Mouse (Mus musculus) stomach, embryonic 14.5 days (tissue): ENCODE results near the gene Cd109. TPM values are rescaled to one million over a fixed set of nuclear protein-coding genes. Genes with fewer than 3 reads are reported as not detected.
A peak's percentile ranks its signal among the peaks of the same experiment; 100 is the strongest.

Source experiments
- ATAC-seq: fragments of 200-750 bp; cut with Nextera tagmentation; 2 replicates; pipeline ENCODE4 v1.8.0; 2017; ENCODE audit warnings: low read depth, moderate TSS enrichment; ENCODE audit not compliant: insufficient number of reproducible peaks, insufficient read depth, low FRiP score
- H3K27ac ChIP-seq: fragments of 300-500 bp; sonication (generic); 2 replicates; pipeline ENCODE4 v1.5.1; 2014; ENCODE audit warnings: mild to moderate bottlenecking, low read length, moderate library complexity, mixed read lengths
- H3K27me3 ChIP-seq: fragments of 300-500 bp; sonication (generic); 2 replicates; pipeline ENCODE4 v1.6.1; 2014; ENCODE audit warnings: low read length, control low read depth, mixed read lengths; ENCODE audit not compliant: control insufficient read depth, insufficient read depth
- H3K36me3 ChIP-seq: fragments of 300-500 bp; sonication (generic); 2 replicates; pipeline ENCODE4 v1.6.1; 2014; ENCODE audit warnings: mild to moderate bottlenecking, control low read depth, low read length, moderate library complexity, mixed read lengths; ENCODE audit not compliant: control insufficient read depth, insufficient read depth
- H3K4me1 ChIP-seq: fragments of 300-500 bp; sonication (generic); 2 replicates; pipeline ENCODE4 v1.6.1; 2014; ENCODE audit warnings: low read length, control low read depth, mixed read lengths; ENCODE audit not compliant: control insufficient read depth, insufficient read depth
- H3K4me2 ChIP-seq: fragments of 300-500 bp; sonication (generic); replicated peaks from 2 replicates; pipeline ENCODE4 v1.6.1; 2014; ENCODE audit warnings: low read depth, low read length, control low read depth
- H3K4me3 ChIP-seq: fragments of 300-500 bp; sonication (generic); 2 replicates; pipeline ENCODE4 v1.5.1; 2014; ENCODE audit warnings: low read depth, low read length, control low read depth
- H3K9ac ChIP-seq: fragments of 300-500 bp; sonication (generic); replicated peaks from 2 replicates; pipeline ENCODE4 v1.6.1; 2014; ENCODE audit warnings: low read depth, mild to moderate bottlenecking, control low read depth, low read length, moderate library complexity, mixed read lengths
- H3K9me3 ChIP-seq: fragments of 300-500 bp; sonication (generic); 2 replicates; pipeline ENCODE4 v1.6.1; 2016; ENCODE audit warnings: low read depth, low read length, control low read depth; ENCODE audit not compliant: control insufficient read depth
- WGBS: fragments of 180-500 bp; shearing (Covaris S2); extraction: QIAGEN DNeasy Blood & Tissue Kit; methylation state at CpG from one replicate; pipeline ENCODE4 v1.1.7; 2014; 5-methylcytosine and 5-hydroxymethylcytosine counted together
- polyA plus RNA-seq: library from polyadenylated mRNA; unstranded; fragments of >200 nt; fragmentation: Nextera tagmentation; extraction: Ambion mirVana; gene quantifications from 2 replicates; pipeline ENCODE4 v1.2.1, GENCODE M21; 2014

The Cd109 gene
- polyA plus RNA-seq, 1 experiment from 2014 or later, result 11.7 TPM

DNA sequence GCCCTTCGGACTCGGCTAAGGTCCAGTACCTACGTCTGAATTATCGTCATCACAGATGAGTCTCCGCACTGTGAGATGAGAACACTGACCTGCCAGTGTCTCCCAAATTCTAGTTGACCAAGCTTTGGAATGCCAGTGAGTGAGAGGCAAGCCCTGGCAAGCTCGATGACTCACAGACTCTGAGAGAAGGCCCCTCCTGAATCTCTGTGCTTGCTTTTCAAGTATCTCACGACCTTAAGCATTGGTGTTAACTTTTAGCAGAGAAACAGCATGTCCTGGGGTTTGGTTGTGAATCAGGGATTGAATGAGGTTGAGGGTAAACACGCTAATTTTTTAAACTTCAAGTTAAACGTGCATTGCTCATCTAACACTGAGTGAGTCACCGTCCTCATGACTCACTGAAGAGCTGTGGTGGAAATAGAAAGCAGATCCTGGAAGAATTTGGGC is 8.0 kb downstream of the Cd109 start:
- H3K4me2 ChIP-seq, result no peak overlapping the region
- H3K27me3 ChIP-seq, result no peaks in the 10 kb centered on the region
- H3K27ac ChIP-seq, result no peak overlapping the region
- no peaks in the 10 kb centered on the region for H3K9me3 ChIP-seq
- H3K4me3 ChIP-seq, result no peak overlapping the region
- no peaks in the 10 kb centered on the region for H3K36me3 ChIP-seq
- H3K4me1 ChIP-seq, result no peaks in the 10 kb centered on the region
- H3K9ac ChIP-seq, result no peak overlapping the region
- 67% methylated on average over 10 of the region's 10 CpGs for WGBS
- 0 out of 2 replicates have a peak, but pooled peaks have one; percentile 37 for ATAC-seq

DNA sequence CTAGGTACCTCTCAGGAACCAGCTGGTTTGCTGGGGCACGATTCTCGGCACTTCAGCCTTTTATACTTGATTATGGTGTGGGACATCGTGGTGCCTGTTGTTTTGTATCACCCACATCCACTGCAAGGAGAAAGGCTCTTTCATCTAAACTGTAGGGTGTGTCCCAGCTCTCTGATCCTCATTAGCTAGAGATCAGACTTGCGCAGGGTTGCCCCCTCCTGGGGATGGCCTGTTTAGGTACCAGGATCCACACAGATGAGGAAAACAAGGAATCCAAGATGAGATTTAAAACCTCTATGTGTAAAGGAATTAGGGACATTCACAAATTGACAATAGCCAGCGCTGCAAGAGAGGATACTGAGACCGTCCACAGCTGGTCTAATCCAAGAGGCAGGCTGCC is 14.6 kb downstream of the Cd109 start:
- Histone ChIP-seq H3K4me2 (no peak overlapping the region), H3K4me1 (0 out of 2 replicates have a peak, but pooled peaks cover 6% of the 10 kb centered on the region), H3K9ac (no peak overlapping the region), H3K9me3 (no peaks in the 10 kb centered on the region), H3K4me3 (no peak overlapping the region), H3K27me3 (no peaks in the 10 kb centered on the region), H3K36me3 (no peaks in the 10 kb centered on the region), H3K27ac (no peak overlapping the region)
- 60% methylated on average over 6 of the region's 6 CpGs for WGBS
- no peak for ATAC-seq

DNA sequence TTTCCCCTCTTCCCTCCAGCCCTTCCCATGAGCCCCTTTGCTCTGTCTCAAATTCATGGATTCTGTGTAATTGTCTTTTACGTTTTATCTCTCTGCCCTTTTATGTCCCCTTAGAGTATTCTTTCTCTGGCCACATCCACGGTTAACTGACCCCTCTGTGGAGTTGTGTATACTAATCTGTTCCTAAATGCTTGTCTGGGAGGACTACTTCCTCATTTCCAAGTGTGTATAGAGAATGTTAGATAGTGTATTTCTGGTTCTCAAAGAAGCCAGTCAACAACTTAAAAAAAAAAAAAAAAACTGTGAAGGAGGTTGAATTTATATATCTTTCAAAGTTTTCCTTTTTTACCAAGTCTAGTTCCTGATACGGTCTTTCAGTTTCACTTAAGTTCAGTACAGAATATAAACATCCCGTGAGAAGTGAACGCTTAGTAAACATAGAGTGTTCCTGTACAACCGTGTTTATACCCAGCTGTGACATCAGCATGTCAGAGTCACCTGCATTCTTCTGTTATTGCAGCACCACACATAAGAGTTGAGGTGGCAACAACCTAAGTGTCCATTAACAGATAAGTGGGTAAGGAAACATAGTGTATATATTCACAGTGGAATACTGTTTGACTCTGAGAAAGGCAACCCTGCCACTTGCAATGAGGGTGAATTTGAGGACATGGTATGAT is 16.5 kb downstream of the Cd109 start:
- H3K36me3 ChIP-seq, result no peaks in the 10 kb centered on the region
- no peak overlapping the region for H3K27ac ChIP-seq
- 52% methylated on average over 6 of the region's 6 CpGs for WGBS
- ATAC-seq, result no peak
- H3K4me3 ChIP-seq, result no peak overlapping the region
- H3K4me2 ChIP-seq, result no peak overlapping the region
- H3K4me1 ChIP-seq, result 0 out of 2 replicates have a peak, but pooled peaks cover 6% of the 10 kb centered on the region
- H3K27me3 ChIP-seq, result no peaks in the 10 kb centered on the region
- no peaks in the 10 kb centered on the region for H3K9me3 ChIP-seq
- H3K9ac ChIP-seq, result no peak overlapping the region

DNA sequence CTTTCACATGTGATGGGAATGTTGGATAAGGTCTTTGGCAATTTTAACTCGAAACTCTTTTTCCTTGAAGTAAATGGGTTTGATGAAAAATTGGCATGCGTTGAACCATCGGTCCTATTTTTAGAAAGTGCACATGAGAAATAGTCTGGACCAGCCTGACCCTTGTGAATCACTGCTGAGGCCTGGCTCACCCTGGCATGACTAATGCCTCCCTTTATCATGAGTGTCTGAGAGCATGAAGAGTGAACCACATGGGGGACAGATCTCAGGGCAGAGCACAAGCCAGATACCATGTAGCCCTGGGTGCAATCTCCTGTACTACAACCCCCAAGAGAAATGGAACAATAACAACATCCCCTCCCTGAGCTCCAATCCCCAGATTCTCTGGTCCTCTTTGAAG is 18.6 kb downstream of the Cd109 start:
- H3K9ac ChIP-seq, result no peak overlapping the region
- H3K4me2 ChIP-seq, result no peak overlapping the region
- no peaks in the 10 kb centered on the region for H3K27me3 ChIP-seq
- H3K4me1 ChIP-seq, result 0 out of 2 replicates have a peak, but pooled peaks cover 2% of the 10 kb centered on the region
- no peak for ATAC-seq
- H3K27ac ChIP-seq, result no peak overlapping the region
- H3K9me3 ChIP-seq, result no peaks in the 10 kb centered on the region
- no peak overlapping the region for H3K4me3 ChIP-seq
- no peaks in the 10 kb centered on the region for H3K36me3 ChIP-seq
- 91% methylated on average over 3 of the region's 3 CpGs for WGBS

DNA sequence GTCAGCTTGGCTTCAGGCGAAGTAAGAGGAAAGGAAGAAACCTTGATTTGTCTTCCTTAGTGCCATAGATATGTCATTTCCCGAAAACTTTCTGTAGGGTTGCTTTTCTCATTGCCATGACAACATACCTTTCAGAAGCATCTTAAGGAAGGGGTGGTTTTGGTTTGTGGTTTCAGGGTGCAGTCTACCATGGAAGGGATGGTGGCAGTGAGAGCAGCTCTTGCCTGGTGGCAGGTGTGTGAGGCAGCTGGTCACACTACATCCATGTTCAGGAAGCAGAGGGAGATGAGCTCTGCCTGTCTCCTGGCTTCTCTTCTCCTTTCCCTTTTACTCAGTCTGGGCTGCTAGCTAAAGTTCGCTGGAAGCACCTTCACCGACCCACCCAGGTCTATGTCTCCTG is 26.0 kb downstream of the Cd109 start:
- H3K4me1 ChIP-seq, result no peaks in the 10 kb centered on the region
- H3K27me3 ChIP-seq, result no peaks in the 10 kb centered on the region
- no peak overlapping the region for H3K4me3 ChIP-seq
- H3K9ac ChIP-seq, result no peak overlapping the region
- ATAC-seq, result no peak
- 82% methylated on average over 4 of the region's 4 CpGs for WGBS
- H3K4me2 ChIP-seq, result no peak overlapping the region
- no peak overlapping the region for H3K27ac ChIP-seq
- H3K36me3 ChIP-seq, result no peaks in the 10 kb centered on the region
- H3K9me3 ChIP-seq, result no peaks in the 10 kb centered on the region

DNA sequence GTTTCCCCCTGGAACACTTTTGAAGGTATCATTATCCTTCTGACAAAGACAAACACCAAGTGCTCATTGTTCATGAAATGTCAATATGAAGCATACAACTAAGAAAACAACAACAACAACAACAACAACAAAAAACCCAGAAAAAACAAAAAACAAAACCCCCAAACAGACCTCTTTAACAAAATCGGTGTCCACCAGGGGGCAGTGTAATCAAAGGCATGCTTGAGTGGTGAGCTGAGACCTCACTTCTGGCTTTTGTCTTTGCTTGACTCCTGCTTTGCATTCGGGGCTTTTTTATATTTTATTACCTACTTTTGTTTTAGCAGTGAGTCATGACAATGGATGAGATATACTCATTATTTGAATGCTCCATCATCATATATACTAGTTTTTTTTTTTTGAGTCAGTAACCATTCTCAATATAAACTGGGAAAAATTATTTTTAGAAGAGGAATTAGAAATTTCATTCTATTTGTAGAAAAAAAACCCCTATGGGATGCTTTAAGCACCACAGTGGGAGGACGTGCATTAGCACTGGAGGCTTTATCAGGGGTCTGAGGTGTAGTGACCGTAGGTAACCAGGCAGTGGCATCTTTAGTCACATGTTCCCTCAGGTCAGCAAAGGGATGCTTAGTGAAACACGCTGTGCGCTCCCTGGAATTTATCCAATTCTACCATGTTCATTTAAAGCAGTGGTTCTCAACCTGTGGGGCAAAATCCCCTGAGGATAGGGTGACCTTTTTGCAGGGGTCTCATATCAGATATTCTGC is 30.8 kb downstream of the Cd109 start:
- WGBS, result 45% methylated on average over 6 of the region's 6 CpGs
- H3K9ac ChIP-seq, result no peak overlapping the region
- H3K36me3 ChIP-seq, result no peaks in the 10 kb centered on the region
- no peaks in the 10 kb centered on the region for H3K27me3 ChIP-seq
- H3K9me3 ChIP-seq, result no peaks in the 10 kb centered on the region
- no peak overlapping the region for H3K27ac ChIP-seq
- no peak for ATAC-seq
- no peak overlapping the region for H3K4me3 ChIP-seq
- no peak overlapping the region for H3K4me2 ChIP-seq
- H3K4me1 ChIP-seq, result no peaks in the 10 kb centered on the region

DNA sequence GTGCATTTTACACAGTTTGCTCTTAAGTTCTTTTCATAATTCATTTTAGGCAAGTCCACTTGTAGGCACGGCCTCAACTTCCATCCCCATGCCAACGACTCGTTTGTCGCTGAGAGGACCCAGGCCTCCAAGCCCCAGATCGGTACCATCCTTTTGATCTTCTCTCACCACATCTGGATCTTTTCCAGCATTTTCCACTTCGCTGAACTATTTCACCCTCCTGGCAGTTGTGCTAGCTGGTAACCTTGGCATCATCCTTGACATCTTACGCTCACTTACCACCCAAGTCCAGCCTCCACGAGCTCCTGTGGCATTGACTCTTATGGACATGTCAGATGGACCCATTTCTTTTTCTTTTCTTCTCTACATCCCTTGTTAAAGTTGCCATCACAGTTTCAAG is 33.3 kb downstream of the Cd109 start:
- no peak for ATAC-seq
- 68% methylated on average over 8 of the region's 8 CpGs for WGBS
- peak overlapping the region; percentile 66; the same call in 1 of the 2 replicates for H3K27ac ChIP-seq
- H3K4me3 ChIP-seq, result no peak overlapping the region
- H3K36me3 ChIP-seq, result no peaks in the 10 kb centered on the region
- no peak overlapping the region for H3K9ac ChIP-seq
- H3K27me3 ChIP-seq, result no peaks in the 10 kb centered on the region
- H3K4me2 ChIP-seq, result no peak overlapping the region
- no peaks in the 10 kb centered on the region for H3K9me3 ChIP-seq
- no peaks in the 10 kb centered on the region for H3K4me1 ChIP-seq

DNA sequence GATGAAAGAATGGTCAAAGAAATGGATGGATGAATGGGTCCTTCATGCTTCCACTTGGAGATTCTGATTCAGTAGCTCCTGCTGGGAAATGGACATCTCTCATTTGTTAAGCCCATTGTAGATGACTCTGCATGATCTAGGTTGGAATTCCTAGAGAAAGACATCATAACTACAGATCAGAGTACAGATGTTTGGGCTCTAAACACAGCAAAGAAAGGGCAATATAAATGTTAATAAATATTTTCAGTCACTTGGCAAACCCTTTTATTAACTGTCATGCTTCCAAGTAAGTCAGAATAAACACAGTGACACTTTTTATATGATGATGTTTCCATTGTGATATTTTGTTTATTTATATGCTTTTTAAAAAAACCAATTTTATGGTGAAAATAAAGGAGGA is 34.1 kb downstream of the Cd109 start:
- H3K9ac ChIP-seq, result no peak overlapping the region
- no peak overlapping the region for H3K4me2 ChIP-seq
- H3K27ac ChIP-seq, result peak overlapping the region; percentile 49; the same call in 1 of the 2 replicates
- H3K27me3 ChIP-seq, result no peaks in the 10 kb centered on the region
- H3K4me1 ChIP-seq, result no peaks in the 10 kb centered on the region
- no peak overlapping the region for H3K4me3 ChIP-seq
- H3K36me3 ChIP-seq, result no peaks in the 10 kb centered on the region
- H3K9me3 ChIP-seq, result no peaks in the 10 kb centered on the region
- no peak for ATAC-seq
